Mouse (Mus musculus): ENCODE measurements around the gene Mcm2.

GRCm38 (mm10) chr6:88905042-88905441, 6.5 kb upstream of the Mcm2 start:
- TF ChIP-seq MYOD1 (IDR thresholded peaks at IDR 0.05; ENCODE audit: control insufficient read depth, insufficient read length, low read depth) (no peak), CTCF (IDR thresholded peaks at IDR 0.05; ENCODE audit: control insufficient read depth, insufficient read depth, insufficient read length) (no peak), MAX (IDR thresholded peaks at IDR 0.05) (no peak), FOSL1 (IDR thresholded peaks at IDR 0.05; ENCODE audit: insufficient read depth, low read length, poor library complexity, severe bottlenecking) (no peak)

Data from C2C12 (cell line).